Mouse (Mus musculus) G1E (cell line): ENCODE results near the gene Cdx2. TPM values are rescaled to one million over a fixed set of nuclear protein-coding genes. Genes with fewer than 3 reads are reported as not detected.

ENCODE experiments used
- ATAC-seq: 2 replicates; pipeline ENCODE4 v1.8.0; 2016; ENCODE audit warnings: mild to moderate bottlenecking; ENCODE audit not compliant: insufficient number of reproducible peaks, poor library complexity, low FRiP score, severe bottlenecking; ENCODE audit errors: extremely low read depth
- DNase-seq: peaks from one replicate; pipeline ENCODE4 v3.0.0; 2012; ENCODE audit warnings: low spot score
- H3K27me3 ChIP-seq: 2 replicates; pipeline ENCODE4 v1.6.1; 2012; ENCODE audit warnings: mild to moderate bottlenecking, low read length, inconsistent platforms; ENCODE audit not compliant: insufficient read depth
- H3K36me3 ChIP-seq: replicated peaks from 2 replicates; pipeline ENCODE3; 2012; ENCODE audit warnings: mild to moderate bottlenecking, inconsistent platforms
- H3K4me1 ChIP-seq: 2 replicates; pipeline ENCODE4 v1.6.1; 2012; ENCODE audit warnings: low read depth, low read length, inconsistent platforms, mixed read lengths; ENCODE audit not compliant: insufficient read depth
- H3K4me3 ChIP-seq: 2 replicates; pipeline ENCODE4 v1.5.1; 2012; ENCODE audit warnings: low read depth, mild to moderate bottlenecking, inconsistent platforms, low read length, moderate library complexity, mixed read lengths
- H3K9me3 ChIP-seq: replicated peaks from 2 replicates; pipeline ENCODE4 v1.6.1; 2012; ENCODE audit warnings: inconsistent platforms
- CTCF ChIP-seq: IDR thresholded peaks from 2 replicates; pipeline ENCODE4 v1.5.1; 2012; ENCODE audit warnings: low read depth, low read length, inconsistent platforms, mixed read lengths
- GATA1 ChIP-seq: IDR thresholded peaks from 2 replicates; pipeline ENCODE4 v1.6.1; 2012; ENCODE audit warnings: borderline replicate concordance, low read length, inconsistent platforms, mixed read lengths
- GATA2 ChIP-seq: IDR thresholded peaks from 2 replicates; pipeline ENCODE4 v1.6.1; 2012; ENCODE audit warnings: low read depth, low read length, inconsistent platforms, borderline replicate concordance
- POLR2AphosphoS5 ChIP-seq: IDR thresholded peaks from 2 replicates; pipeline ENCODE4 v1.6.1; 2012; ENCODE audit warnings: low read depth, low read length, inconsistent platforms; ENCODE audit not compliant: insufficient replicate concordance
- TAL1 ChIP-seq: conservative IDR thresholded peaks from 2 replicates; pipeline ENCODE4 v1.6.1; 2012; ENCODE audit warnings: low read depth, low read length, inconsistent platforms, mixed read lengths
- polyA plus RNA-seq: library from polyadenylated mRNA; stranded (reverse); fragments of >175 nt; gene quantifications from 2 replicates; pipeline ENCODE4 v1.2.3, GENCODE M21; 2012
- total RNA-seq, 2 experiments: library from RNA; stranded (forward) in 1 of 2; stranded (reverse) in 1 of 2; fragments of 200-1000 nt in 1 of 2; fragments of >200 nt in 1 of 2; fragmentation: Nextera tagmentation in 1 of 2; gene quantifications; 2 replicates each; pipeline ENCODE4 v1.2.3; 2014 to 2017

Gene Cdx2
- total and polyA plus RNA-seq, 3 experiments, result not detected

- ATAC-seq, result no peak
- TF ChIP-seq TAL1 (no peak), GATA2 (no peak), POLR2AphosphoS5 (no peak), GATA1 (no peak), CTCF (no peak)
- H3K9me3 ChIP-seq, result no peaks in the 10 kb centered on the region
- H3K27me3 ChIP-seq, result peaks cover 25% of the 10 kb centered on the region
- H3K36me3 ChIP-seq, result no peaks in the 10 kb centered on the region
- DNase-seq, result no peak
- no peak overlapping the region for H3K4me3 ChIP-seq
- H3K4me1 ChIP-seq, result no peaks in the 10 kb centered on the region
Measured at GRCm38 (mm10) chr5:147312830-147313685, 6.0 kb upstream of the Cdx2 start.

- ATAC-seq (no peak), DNase-seq (no peak)
- H3K4me3 ChIP-seq, result no peak overlapping the region
- H3K27me3 ChIP-seq, result peaks cover 35% of the 10 kb centered on the region
- H3K4me1 ChIP-seq, result no peaks in the 10 kb centered on the region
- no peaks in the 10 kb centered on the region for H3K36me3 ChIP-seq
- peaks cover 11% of the 10 kb centered on the region for H3K9me3 ChIP-seq
- no peak for TF ChIP-seq CTCF
Measured at GRCm38 (mm10) chr5:147309786-147310185, 2.7 kb upstream of the Cdx2 start.

- DNase-seq, result no peak
- no peak overlapping the region for H3K4me3 ChIP-seq
- peaks cover 44% of the 10 kb centered on the region for H3K27me3 ChIP-seq
- H3K36me3 ChIP-seq, result no peaks in the 10 kb centered on the region
- H3K4me1 ChIP-seq, result no peaks in the 10 kb centered on the region
- ATAC-seq, result no peak
- TF ChIP-seq GATA1, result no peak
- TF ChIP-seq GATA2, result no peak
- TF ChIP-seq CTCF, result no peak
- no peak for TF ChIP-seq TAL1
- TF ChIP-seq POLR2AphosphoS5, result no peak
- peaks cover 11% of the 10 kb centered on the region for H3K9me3 ChIP-seq
Measured at GRCm38 (mm10) chr5:147308451-147308850, 1.4 kb upstream of the Cdx2 start.

GRCm38 (mm10) chr5:147307398-147307785 is 322 bp upstream of the Cdx2 start:
- Histone ChIP-seq H3K4me3 (no peak overlapping the region), H3K9me3 (peaks cover 11% of the 10 kb centered on the region), H3K36me3 (no peaks in the 10 kb centered on the region), H3K4me1 (no peaks in the 10 kb centered on the region), H3K27me3 (peaks cover 46% of the 10 kb centered on the region)
- no peak for ATAC-seq
- no peak for DNase-seq
- no peak for TF ChIP-seq CTCF
- no peak for TF ChIP-seq GATA1

GRCm38 (mm10) chr5:147305856-147306637 is 1.0 kb downstream of the Cdx2 start:
- peaks cover 57% of the 10 kb centered on the region for H3K27me3 ChIP-seq
- H3K36me3 ChIP-seq, result no peaks in the 10 kb centered on the region
- H3K4me1 ChIP-seq, result no peaks in the 10 kb centered on the region
- DNase-seq (no peak), ATAC-seq (no peak)
- no peak overlapping the region for H3K4me3 ChIP-seq
- peaks cover 11% of the 10 kb centered on the region for H3K9me3 ChIP-seq
- no peak for TF ChIP-seq CTCF
- TF ChIP-seq POLR2AphosphoS5, result no peak
- no peak for TF ChIP-seq GATA2
- no peak for TF ChIP-seq TAL1
- no peak for TF ChIP-seq GATA1

- Histone ChIP-seq H3K4me1 (no peaks in the 10 kb centered on the region), H3K4me3 (no peak overlapping the region), H3K27me3 (peaks cover 65% of the 10 kb centered on the region), H3K36me3 (no peaks in the 10 kb centered on the region), H3K9me3 (peaks cover 11% of the 10 kb centered on the region)
- TF ChIP-seq CTCF, result no peak
- no peak for TF ChIP-seq GATA1
- no peak for TF ChIP-seq GATA2
- TF ChIP-seq TAL1, result no peak
- TF ChIP-seq POLR2AphosphoS5, result no peak
- DNase-seq (no peak), ATAC-seq (no peak)
Measured at GRCm38 (mm10) chr5:147305166-147305565, 1.9 kb downstream of the Cdx2 start.
